Mouse (Mus musculus) stomach, embryonic 16.5 days (tissue): ENCODE data around the gene Tubgcp3. TPM values are rescaled to one million over a fixed set of nuclear protein-coding genes. Genes with fewer than 3 reads are reported as not detected.

ENCODE experiments used
- ATAC-seq: fragments of 200-750 bp; cut with Nextera tagmentation; 2 replicates; pipeline ENCODE4 v1.8.0; 2017; ENCODE audit warnings: moderate number of reproducible peaks, moderate TSS enrichment; ENCODE audit not compliant: insufficient read depth, low FRiP score
- H3K27ac ChIP-seq: fragments of 300-500 bp; sonication (generic); 2 replicates; pipeline ENCODE4 v1.5.1; 2014; ENCODE audit warnings: low read length
- H3K27me3 ChIP-seq: fragments of 300-500 bp; sonication (generic); 2 replicates; pipeline ENCODE4 v1.6.1; 2014; ENCODE audit warnings: low read length, control low read depth, mixed read lengths; ENCODE audit not compliant: control insufficient read depth, insufficient read depth
- H3K36me3 ChIP-seq: fragments of 300-500 bp; sonication (generic); 2 replicates; pipeline ENCODE4 v1.6.1; 2014; ENCODE audit warnings: low read length; ENCODE audit not compliant: control insufficient read depth, insufficient read depth
- H3K4me1 ChIP-seq: fragments of 300-500 bp; sonication (generic); 2 replicates; pipeline ENCODE4 v1.6.1; 2014; ENCODE audit warnings: low read length, control low read depth, mixed read lengths; ENCODE audit not compliant: control insufficient read depth, insufficient read depth
- H3K4me2 ChIP-seq: fragments of 300-500 bp; sonication (generic); 2 replicates; pipeline ENCODE4 v1.6.1; 2014; ENCODE audit warnings: low read depth, low read length, mixed read lengths
- H3K4me3 ChIP-seq: fragments of 300-500 bp; sonication (generic); replicated peaks from 2 replicates; pipeline ENCODE4 v1.5.1; 2014; ENCODE audit warnings: mild to moderate bottlenecking, low read length
- H3K9ac ChIP-seq: fragments of 300-500 bp; sonication (generic); 2 replicates; pipeline ENCODE4 v1.6.1; 2014; ENCODE audit warnings: low read length
- H3K9me3 ChIP-seq: fragments of 300-500 bp; sonication (generic); replicated peaks from 2 replicates; pipeline ENCODE4 v1.6.1; 2016; ENCODE audit warnings: low read length, control low read depth; ENCODE audit not compliant: control insufficient read depth
- WGBS: fragments of 180-500 bp; shearing (Covaris S2); extraction: QIAGEN DNeasy Blood & Tissue Kit; methylation state at CpG from one replicate; pipeline ENCODE4 v1.1.7; 2014; 5-methylcytosine and 5-hydroxymethylcytosine counted together
- polyA plus RNA-seq: library from polyadenylated mRNA; unstranded; fragments of >200 nt; fragmentation: Nextera tagmentation; extraction: Ambion mirVana; gene quantifications from 2 replicates; pipeline ENCODE4 v1.2.1, GENCODE M21; 2015

The Tubgcp3 gene
- polyA plus RNA-seq = 40.8 and 42.5 TPM in 2 replicates

DNA sequence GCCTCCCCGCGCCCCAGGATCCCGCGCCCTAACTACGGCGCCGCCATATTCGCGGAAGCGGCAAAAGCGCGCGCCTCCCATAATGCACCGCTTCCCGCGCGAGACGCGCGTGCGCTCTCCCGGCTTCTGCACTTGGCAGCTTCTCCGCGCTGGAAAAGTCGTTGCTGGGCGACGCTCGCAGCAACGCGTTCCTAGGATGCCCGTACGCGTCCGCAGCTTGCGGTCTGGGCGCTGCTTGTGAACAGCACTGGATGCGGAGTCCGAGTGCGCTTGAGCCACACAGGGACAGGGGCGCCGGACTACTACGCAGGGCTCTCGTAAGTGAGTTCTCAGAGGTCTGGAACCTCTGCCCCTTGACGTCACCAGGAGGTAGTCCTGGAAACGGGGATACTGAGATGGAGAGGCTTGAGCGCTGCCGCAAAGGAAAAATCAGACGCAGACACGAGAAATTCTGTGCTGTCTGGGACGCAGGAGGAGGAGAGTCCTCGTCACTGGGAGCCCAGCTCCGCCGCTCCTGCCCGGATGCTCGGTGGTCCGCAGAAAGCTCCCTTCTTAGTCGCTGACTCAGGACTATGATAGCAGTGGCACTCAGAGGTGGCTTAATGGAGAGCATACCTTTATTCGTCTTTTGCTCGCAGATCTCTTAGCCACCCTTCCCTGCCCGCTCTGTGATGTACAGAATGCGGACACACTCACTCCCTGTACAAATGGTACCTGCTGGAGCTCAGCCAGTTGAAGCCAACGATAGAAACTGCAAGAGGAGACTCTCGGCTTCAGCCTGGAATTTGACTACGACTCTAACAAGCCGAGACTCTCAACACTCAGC lies at the start of gene Tubgcp3:
Gene Tubgcp3 (minus strand): TSS at position 193 of the 826 bp plus-strand sequence.
- no peaks in the 10 kb centered on the region for H3K9me3 ChIP-seq
- peak within 1 kb of the TSS; percentile 91 for H3K4me3 ChIP-seq
- peak; percentile 95 for ATAC-seq
- peak within 1 kb of the TSS; percentile 93 for H3K9ac ChIP-seq
- no peaks in the 10 kb centered on the region for H3K36me3 ChIP-seq
- 2% methylated on average over 65 of the region's 65 CpGs for WGBS
- H3K27me3 ChIP-seq = peaks cover 1% of the 10 kb centered on the region; the same call in 1 of the 2 replicates
- peaks cover 7% of the 10 kb centered on the region for H3K4me1 ChIP-seq
- H3K27ac ChIP-seq = peak within 1 kb of the TSS; percentile 52
- H3K4me2 ChIP-seq = peak within 1 kb of the TSS; percentile 89

GRCm38 (mm10) chr8:12719091-12719490 lies 47.0 kb upstream of the Tubgcp3 start:
- H3K4me3 ChIP-seq = no peak overlapping the region
- H3K36me3 ChIP-seq = no peaks in the 10 kb centered on the region
- WGBS = 45% methylated on average over 9 of the region's 9 CpGs
- no peaks in the 10 kb centered on the region for H3K9me3 ChIP-seq
- ATAC-seq = no peak
- H3K4me2 ChIP-seq = no peak overlapping the region
- no peak overlapping the region for H3K9ac ChIP-seq
- no peak overlapping the region for H3K27ac ChIP-seq
- peaks cover 16% of the 10 kb centered on the region for H3K4me1 ChIP-seq
- no peaks in the 10 kb centered on the region; the same call in 1 of the 2 replicates for H3K27me3 ChIP-seq

GRCm38 (mm10) chr8:12715861-12716585 lies 44.0 kb upstream of the Tubgcp3 start:
- Histone ChIP-seq H3K4me1 (peaks cover 16% of the 10 kb centered on the region), H3K36me3 (no peaks in the 10 kb centered on the region)
- 76% methylated on average over 18 of the region's 18 CpGs for WGBS

DNA sequence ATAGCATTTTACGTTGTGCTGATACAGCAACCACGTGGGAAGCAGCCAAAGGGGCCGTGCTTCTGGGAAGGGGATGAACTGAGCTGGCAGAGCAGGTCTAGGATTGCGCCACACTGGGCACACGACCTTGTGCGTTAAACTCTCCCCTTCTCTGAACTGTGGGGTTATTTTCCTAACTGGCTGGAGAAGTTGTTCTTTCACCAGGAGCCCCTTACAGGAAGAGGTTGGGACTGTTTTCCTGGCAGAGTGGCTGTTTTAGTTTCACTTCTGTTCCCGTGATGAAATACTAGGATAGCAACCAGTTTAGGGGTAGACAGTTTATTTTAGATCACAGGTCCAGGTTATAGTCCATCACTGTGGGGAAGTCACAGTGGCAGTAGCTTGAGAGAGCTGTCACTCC lies 39.6 kb upstream of the Tubgcp3 start:
- Histone ChIP-seq H3K4me1 (no peaks in the 10 kb centered on the region), H3K27me3 (no peaks in the 10 kb centered on the region), H3K4me3 (no peak overlapping the region), H3K9me3 (no peaks in the 10 kb centered on the region), H3K36me3 (no peaks in the 10 kb centered on the region), H3K4me2 (no peak overlapping the region), H3K27ac (no peak overlapping the region), H3K9ac (no peak overlapping the region)
- 74% methylated on average over 7 of the region's 7 CpGs for WGBS
- ATAC-seq = peak; percentile 29; the same call in 1 of the 2 replicates

More at GRCm38 (mm10) chr8:12715861-12716585, 44.0 kb upstream of the Tubgcp3 start:
- no peak overlapping the region for H3K27ac ChIP-seq
- no peak overlapping the region for H3K4me3 ChIP-seq
- no peak for ATAC-seq
- H3K9ac ChIP-seq = no peak overlapping the region
- no peaks in the 10 kb centered on the region for H3K27me3 ChIP-seq
- no peaks in the 10 kb centered on the region for H3K9me3 ChIP-seq
- no peak overlapping the region for H3K4me2 ChIP-seq

DNA sequence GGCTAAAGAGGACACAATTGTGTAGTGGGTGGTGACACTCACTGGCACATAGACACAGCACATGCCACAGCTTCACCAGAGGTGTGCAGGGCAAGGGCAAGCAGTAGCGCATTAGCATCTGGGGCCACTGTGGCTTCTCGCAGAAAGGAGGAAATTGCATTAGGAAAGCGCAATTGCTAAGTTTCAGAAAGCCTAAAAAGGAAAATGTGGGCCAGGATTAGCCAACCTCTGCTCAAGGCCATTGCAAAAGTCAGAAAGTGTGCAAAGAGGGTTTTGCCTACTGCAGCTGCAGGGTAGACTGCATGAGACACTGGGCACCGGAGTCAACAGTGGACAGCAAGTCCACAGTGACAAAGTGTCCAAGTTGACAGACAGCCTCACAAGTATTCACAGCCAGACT lies 31.5 kb upstream of the Tubgcp3 start:
- H3K27me3 ChIP-seq = no peaks in the 10 kb centered on the region
- WGBS = 77% methylated on average over 4 of the region's 4 CpGs
- H3K9me3 ChIP-seq = no peaks in the 10 kb centered on the region
- H3K9ac ChIP-seq = no peak overlapping the region
- no peak overlapping the region for H3K4me2 ChIP-seq
- H3K27ac ChIP-seq = no peak overlapping the region
- no peak for ATAC-seq
- no peak overlapping the region for H3K4me3 ChIP-seq
- H3K36me3 ChIP-seq = no peaks in the 10 kb centered on the region
- H3K4me1 ChIP-seq = no peaks in the 10 kb centered on the region

- no peaks in the 10 kb centered on the region for H3K9me3 ChIP-seq
- no peak overlapping the region for H3K4me2 ChIP-seq
- no peak overlapping the region for H3K27ac ChIP-seq
- H3K36me3 ChIP-seq = no peaks in the 10 kb centered on the region
- no peak overlapping the region for H3K9ac ChIP-seq
- H3K27me3 ChIP-seq = no peaks in the 10 kb centered on the region
- 44% methylated on average over 8 of the region's 8 CpGs for WGBS
- H3K4me1 ChIP-seq = no peaks in the 10 kb centered on the region
- ATAC-seq = no peak
- no peak overlapping the region for H3K4me3 ChIP-seq
Observed at GRCm38 (mm10) chr8:12702290-12702689, 30.2 kb upstream of the Tubgcp3 start.

DNA sequence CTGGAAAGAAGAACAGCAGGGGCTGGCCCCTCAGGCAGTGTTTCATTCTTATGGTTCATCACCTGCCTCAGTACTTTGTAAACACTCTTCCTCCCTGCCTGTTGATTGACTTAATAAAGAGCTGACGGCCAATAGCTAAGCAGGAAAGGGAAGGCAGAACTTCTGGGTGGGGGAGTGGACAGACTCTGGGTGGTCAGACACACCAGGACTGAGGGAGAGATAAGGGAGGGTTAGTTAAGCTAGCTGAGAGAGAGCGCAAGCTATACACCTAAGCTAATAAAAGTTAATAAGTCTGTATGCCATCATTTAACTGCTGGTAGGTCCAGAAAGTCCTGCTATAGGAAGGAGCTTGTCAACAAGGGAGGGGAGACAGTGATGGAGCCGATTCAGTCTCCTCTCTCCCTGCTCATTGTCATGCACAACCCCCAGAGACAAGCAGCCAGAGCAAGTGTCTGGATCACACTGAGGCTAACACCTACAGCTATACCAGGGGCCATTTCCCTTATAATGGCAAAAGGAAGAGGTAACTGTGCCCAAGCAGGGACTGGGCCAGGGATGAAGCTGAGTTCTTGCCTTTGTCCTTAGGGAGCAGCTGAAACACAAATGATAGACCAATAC lies 26.7 kb upstream of the Tubgcp3 start:
- H3K9ac ChIP-seq = no peak overlapping the region
- no peaks in the 10 kb centered on the region for H3K27me3 ChIP-seq
- no peaks in the 10 kb centered on the region for H3K36me3 ChIP-seq
- 32% methylated on average over 3 of the region's 3 CpGs for WGBS
- H3K27ac ChIP-seq = no peak overlapping the region
- no peak overlapping the region for H3K4me2 ChIP-seq
- H3K9me3 ChIP-seq = no peaks in the 10 kb centered on the region
- H3K4me1 ChIP-seq = no peaks in the 10 kb centered on the region
- no peak for ATAC-seq
- no peak overlapping the region for H3K4me3 ChIP-seq

- Histone ChIP-seq H3K4me1 (no peaks in the 10 kb centered on the region), H3K36me3 (no peaks in the 10 kb centered on the region), H3K9me3 (no peaks in the 10 kb centered on the region), H3K9ac (no peak overlapping the region), H3K27ac (no peak overlapping the region), H3K4me3 (no peak overlapping the region), H3K4me2 (no peak overlapping the region), H3K27me3 (no peaks in the 10 kb centered on the region)
- no peak for ATAC-seq
- 43% methylated on average over 7 of the region's 7 CpGs for WGBS
Observed at GRCm38 (mm10) chr8:12688851-12689250, 16.8 kb upstream of the Tubgcp3 start.

GRCm38 (mm10) chr8:12677529-12677928 lies 5.5 kb upstream of the Tubgcp3 start:
- Histone ChIP-seq H3K36me3 (no peaks in the 10 kb centered on the region), H3K4me2 (no peak overlapping the region), H3K4me3 (no peak overlapping the region), H3K27me3 (peaks cover 3% of the 10 kb centered on the region; the same call in 1 of the 2 replicates), H3K9ac (no peak overlapping the region), H3K4me1 (no peaks in the 10 kb centered on the region), H3K9me3 (no peaks in the 10 kb centered on the region), H3K27ac (no peak overlapping the region)
- ATAC-seq = peak; percentile 80; the same call in 1 of the 2 replicates
- WGBS = 2% methylated on average over 7 of the region's 7 CpGs
